Mouse (Mus musculus) lung, postnatal 0 days (tissue): ENCODE measurements at regions not wholly inside any gene's neighbourhood (a gene's known extent, or its start where the extent isn't known, plus 50 kb on each side); places are given as distances from the start of the nearest gene placed in this dataset.

Source experiments
- CTCF ChIP-seq: IDR thresholded peaks from 2 replicates; pipeline ENCODE4 v1.5.1; 2016; ENCODE audit warnings: antibody characterized with exemption, mild to moderate bottlenecking
- EP300 ChIP-seq: IDR thresholded peaks from 2 replicates; pipeline ENCODE4 v1.6.1; 2016; ENCODE audit warnings: antibody characterized with exemption, mild to moderate bottlenecking, control low read depth

- no peak for TF ChIP-seq CTCF
- TF ChIP-seq EP300 = no peak
Measured at GRCm38 (mm10) chr2:128515701-128516100, 75.3 kb upstream of the Spdye4c start.
